Mouse (Mus musculus): ENCODE data around the gene Ttc27.

- TF ChIP-seq CTCF (conservative IDR thresholded peaks at IDR 0.05; ENCODE audit: insufficient read depth, insufficient read length, low read depth, low read length) (no peak), POLR2A (IDR thresholded peaks at IDR 0.05; ENCODE audit: low read depth, low read length) (no peak)
These were observed 45.1 kb upstream of the Ttc27 start for GRCm38 (mm10) chr17:74672446-74672845.
